ENCODE assay signal across 8 mouse cellular contexts in the genomic region with DNA sequence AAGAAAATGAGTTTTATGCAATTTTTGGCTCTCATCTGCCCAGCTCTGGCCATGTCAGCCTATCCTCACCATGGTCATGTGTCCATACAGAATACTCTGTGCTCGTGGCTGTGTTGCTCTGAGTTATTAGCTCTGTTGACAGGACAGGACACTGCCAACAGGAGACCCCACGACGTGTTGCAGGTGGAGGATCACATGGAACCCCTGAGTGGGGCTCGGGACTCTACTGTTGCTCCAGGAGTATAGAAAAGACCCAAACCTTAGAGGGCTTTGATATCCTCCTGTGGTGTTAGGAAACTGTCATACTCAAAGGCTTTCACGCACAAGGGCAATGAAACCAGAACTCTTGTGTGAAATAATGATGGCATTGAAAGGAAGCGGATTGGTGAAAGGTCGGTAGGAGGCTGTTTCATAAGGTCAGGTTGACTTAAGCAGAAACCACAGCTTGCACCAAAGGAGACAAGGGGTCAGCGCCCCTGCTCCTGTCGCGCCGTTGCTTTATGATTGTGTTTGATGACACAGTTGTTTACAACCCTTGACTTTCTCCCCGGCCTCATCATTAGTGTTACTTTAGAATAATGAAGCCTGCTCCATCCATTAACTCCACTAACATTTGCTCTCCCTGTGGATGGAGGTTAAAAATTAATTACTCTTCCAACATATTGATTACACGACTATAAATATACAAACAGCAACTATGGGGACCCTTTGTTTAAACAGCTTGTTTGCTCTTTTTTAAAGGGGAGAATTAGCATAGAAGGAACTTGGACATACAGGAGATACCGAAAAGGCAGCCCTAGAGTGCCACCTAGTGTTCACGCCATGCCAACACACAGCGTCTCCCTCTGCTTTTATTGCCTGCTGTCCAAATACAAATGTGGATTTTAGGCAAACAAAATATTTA. TPM values are rescaled to one million over a fixed set of nuclear protein-coding genes. Genes with fewer than 3 reads are reported as not detected.
DNase-seq lines count a peak whose midpoint lies in the region; ATAC-seq and TF ChIP-seq lines count a peak whose summit lies in the region.

No protein-coding gene starts in this region.

- H3K4me2 ChIP-seq in lung, embryonic 14.5 days, result peak overlapping the region; percentile 25

- H3K4me3 ChIP-seq in E14TG2a.4 (replicated peaks; ENCODE audit: low read length), result no peak overlapping the region
- no peak overlapping the region for H3K4me3 ChIP-seq in lung, embryonic 14.5 days (ENCODE audit: low read depth, low read length)

- WGBS in lung, embryonic 14.5 days, result 24% methylated on average over 16 of the region's 16 CpGs

- DNase-seq in brain, embryonic 18.5 days (ENCODE audit: low read depth, low spot score), result peak; percentile 43
- DNase-seq in fibroblast of lung, adult 2 months (ENCODE audit: low read depth), result peak; percentile 46
- peak; percentile 42 to 85 for DNase-seq in layer of hippocampus, adult 8-10 months (ENCODE audit: low spot score in 2 of 2)
- DNase-seq in lung, embryonic 14.5 days, result peak; percentile 94
- DNase-seq in ovary, adult 18-20 months (ENCODE audit: low spot score), result peak; percentile 37
- DNase-seq in thymus, adult 18-20 months, result peak; percentile 9

- peaks cover 12% of the 10 kb centered on the region for H3K9me3 ChIP-seq in E14TG2a.4 (ENCODE audit: low read length)
- peaks cover 3% of the 10 kb centered on the region; the same call in 1 of the 2 replicates for H3K9me3 ChIP-seq in lung, embryonic 14.5 days (ENCODE audit: low read depth, low read length)

- H3K4me1 ChIP-seq in E14TG2a.4 (replicated peaks; ENCODE audit: low read depth, low read length), result no peaks in the 10 kb centered on the region
- H3K4me1 ChIP-seq in lung, embryonic 14.5 days (ENCODE audit: insufficient read depth), result no peaks in the 10 kb centered on the region

- no peaks in the 10 kb centered on the region for H3K36me3 ChIP-seq in E14TG2a.4 (ENCODE audit: insufficient read depth, low read length)
- H3K36me3 ChIP-seq in lung, embryonic 14.5 days (ENCODE audit: insufficient read depth), result no peaks in the 10 kb centered on the region

- peak; percentile 93 for TF ChIP-seq CTCF in E14TG2a.4 (conservative IDR thresholded peaks at IDR 0.05; ENCODE audit: low read length)
- TF ChIP-seq CTCF in lung, embryonic 14.5 days (IDR thresholded peaks at IDR 0.05; ENCODE audit: low read depth), result peak; percentile 95

- no peak overlapping the region for H3K9ac ChIP-seq in lung, embryonic 14.5 days

- ATAC-seq in hematopoietic stem cell, adult 5-6 weeks (replicated peaks in 1 of 2; ENCODE audit: insufficient read depth in 1 of 2, low FRiP score in 2 of 2, low TSS enrichment in 1 of 2, low read depth in 1 of 2, poor library complexity in 2 of 2, severe bottlenecking in 2 of 2), result peak; percentile 92 to 95
- peak; percentile 84 for ATAC-seq in lung, embryonic 14.5 days (ENCODE audit: insufficient read depth)

- no peaks in the 10 kb centered on the region; the same call in 1 of the 2 replicates for H3K27me3 ChIP-seq in E14TG2a.4 (ENCODE audit: insufficient read depth, low read length)
- H3K27me3 ChIP-seq in lung, embryonic 14.5 days (ENCODE audit: insufficient read depth, low read length), result no peaks in the 10 kb centered on the region

- H3K27ac ChIP-seq in lung, embryonic 14.5 days (ENCODE audit: low read depth), result no peak overlapping the region

RNA-seq across cellular contexts. Expression of gene Capza2, which starts 46.7 kb away (rescaled TPM):
- total RNA-seq in hematopoietic stem cell, adult 5-6 weeks (2017), result 355 and 398 TPM in 2 replicates
- total RNA-seq in layer of hippocampus, adult 8-10 months (2022), result 100 to 1,000 TPM; 271 to 292 (median 278) TPM
- polyA plus RNA-seq in lung, embryonic 14.5 days (2014; fragmentation: Nextera tagmentation; extraction: Ambion mirVana), result 247 and 255 TPM in 2 replicates

Comparison
In these comparisons a context has a peak if more than half of its experiments do, and no peak if none do; other contexts are left out.
1. DNase-seq: peak in every context shown above with its lines; median percentile 94 in lung, embryonic 14.5 days; 64 in layer of hippocampus, adult 8-10 months; 46 in fibroblast of lung, adult 2 months; 43 in brain, embryonic 18.5 days; 37 in ovary, adult 18-20 months; 9 in thymus, adult 18-20 months.